Mouse (Mus musculus) kidney, embryonic 16.5 days (tissue): Measurements from ENCODE around the gene Cnksr3. TPM values are rescaled to one million over a fixed set of nuclear protein-coding genes. Genes with fewer than 3 reads are reported as not detected.

ENCODE experiments used
- ATAC-seq: fragments of 200-750 bp; cut with Nextera tagmentation; 2 replicates; pipeline ENCODE4 v1.8.0; 2017; ENCODE audit warnings: moderate TSS enrichment; ENCODE audit not compliant: low FRiP score, low TSS enrichment
- H3K27ac ChIP-seq: fragments of 300-500 bp; sonication (generic); 2 replicates; pipeline ENCODE4 v1.5.1; 2014; ENCODE audit warnings: low read length
- H3K27me3 ChIP-seq: fragments of 300-500 bp; sonication (generic); 2 replicates; pipeline ENCODE4 v1.6.1; 2014; ENCODE audit warnings: low read length, control low read depth, mixed read lengths; ENCODE audit not compliant: insufficient read depth
- H3K36me3 ChIP-seq: fragments of 300-500 bp; sonication (generic); 2 replicates; pipeline ENCODE4 v1.6.1; 2014; ENCODE audit warnings: low read length, control low read depth, mixed read lengths; ENCODE audit not compliant: insufficient read depth
- H3K4me1 ChIP-seq: fragments of 300-500 bp; sonication (generic); 2 replicates; pipeline ENCODE4 v1.6.1; 2014; ENCODE audit warnings: low read length, control low read depth, mixed read lengths; ENCODE audit not compliant: insufficient read depth
- H3K4me2 ChIP-seq: fragments of 300-500 bp; sonication (generic); replicated peaks from 2 replicates; pipeline ENCODE4 v1.6.1; 2014; ENCODE audit warnings: low read depth, low read length
- H3K4me3 ChIP-seq: fragments of 300-500 bp; sonication (generic); 2 replicates; pipeline ENCODE4 v1.5.1; 2014; ENCODE audit warnings: mild to moderate bottlenecking, low read length
- H3K9ac ChIP-seq: fragments of 300-500 bp; sonication (generic); replicated peaks from 2 replicates; pipeline ENCODE4 v1.6.1; 2014; ENCODE audit warnings: low read length
- H3K9me3 ChIP-seq: fragments of 300-500 bp; sonication (generic); 2 replicates; pipeline ENCODE4 v1.6.1; 2016; ENCODE audit warnings: low read length, control low read depth
- WGBS: fragments of 180-500 bp; shearing (Covaris S2); extraction: QIAGEN DNeasy Blood & Tissue Kit; methylation state at CpG from one replicate; pipeline ENCODE4 v1.1.7; 2014; 5-methylcytosine and 5-hydroxymethylcytosine counted together
- polyA plus RNA-seq: library from polyadenylated mRNA; unstranded; fragments of >200 nt; fragmentation: Nextera tagmentation; extraction: Ambion mirVana; gene quantifications from 2 replicates; pipeline ENCODE4 v1.2.1, GENCODE M21; 2015

Gene Cnksr3
- polyA plus RNA-seq, 1 experiment from 2014 or later, result 18.5 TPM

- no peaks in the 10 kb centered on the region for H3K9me3 ChIP-seq
- peak overlapping the region; percentile 56 for H3K9ac ChIP-seq
- 5% methylated on average over 12 of the region's 12 CpGs for WGBS
- H3K4me2 ChIP-seq, result peak overlapping the region; percentile 52
- no peaks in the 10 kb centered on the region for H3K36me3 ChIP-seq
- peaks cover 75% of the 10 kb centered on the region for H3K4me1 ChIP-seq
- peak; percentile 55 for ATAC-seq
- H3K27me3 ChIP-seq, result no peaks in the 10 kb centered on the region
- peak overlapping the region; percentile 97 for H3K27ac ChIP-seq
- H3K4me3 ChIP-seq, result peak overlapping the region; percentile 18
Observed at GRCm38 (mm10) chr10:7182555-7183170, 29.4 kb downstream of the Cnksr3 start.

- no peaks in the 10 kb centered on the region for H3K27me3 ChIP-seq
- no peak overlapping the region for H3K9ac ChIP-seq
- no peaks in the 10 kb centered on the region for H3K9me3 ChIP-seq
- H3K4me3 ChIP-seq, result no peak overlapping the region
- H3K27ac ChIP-seq, result no peak overlapping the region
- no peak for ATAC-seq
- no peak overlapping the region for H3K4me2 ChIP-seq
- 58% methylated on average over 5 of the region's 5 CpGs for WGBS
- no peaks in the 10 kb centered on the region for H3K36me3 ChIP-seq
- H3K4me1 ChIP-seq, result peaks cover 76% of the 10 kb centered on the region
Observed at GRCm38 (mm10) chr10:7180296-7180695, 31.7 kb downstream of the Cnksr3 start.

GRCm38 (mm10) chr10:7178571-7178970, 33.5 kb downstream of the Cnksr3 start:
- no peaks in the 10 kb centered on the region for H3K9me3 ChIP-seq
- WGBS, result 49% methylated on average over 10 of the region's 10 CpGs
- H3K4me3 ChIP-seq, result no peak overlapping the region
- no peak overlapping the region for H3K4me2 ChIP-seq
- H3K4me1 ChIP-seq, result peaks cover 68% of the 10 kb centered on the region
- H3K36me3 ChIP-seq, result no peaks in the 10 kb centered on the region
- no peak overlapping the region for H3K9ac ChIP-seq
- H3K27ac ChIP-seq, result no peak overlapping the region
- ATAC-seq, result no peak
- H3K27me3 ChIP-seq, result no peaks in the 10 kb centered on the region

- H3K4me2 ChIP-seq, result no peak overlapping the region
- no peaks in the 10 kb centered on the region for H3K36me3 ChIP-seq
- no peaks in the 10 kb centered on the region for H3K9me3 ChIP-seq
- 67% methylated on average over 8 of the region's 8 CpGs for WGBS
- H3K27me3 ChIP-seq, result no peaks in the 10 kb centered on the region
- ATAC-seq, result no peak
- H3K9ac ChIP-seq, result no peak overlapping the region
- peaks cover 53% of the 10 kb centered on the region for H3K4me1 ChIP-seq
- H3K27ac ChIP-seq, result no peak overlapping the region
- H3K4me3 ChIP-seq, result no peak overlapping the region
Observed at GRCm38 (mm10) chr10:7176205-7176910, 35.7 kb downstream of the Cnksr3 start.

- no peak overlapping the region for H3K4me3 ChIP-seq
- H3K27ac ChIP-seq, result no peak overlapping the region
- H3K4me1 ChIP-seq, result peaks cover 34% of the 10 kb centered on the region
- whole genome bisulfite sequencing, result 26% methylated on average over 2 of the region's 2 CpGs
- H3K9ac ChIP-seq, result no peak overlapping the region
- no peak overlapping the region for H3K4me2 ChIP-seq
- H3K27me3 ChIP-seq, result no peaks in the 10 kb centered on the region
- no peaks in the 10 kb centered on the region for H3K36me3 ChIP-seq
- ATAC-seq, result no peak
- no peaks in the 10 kb centered on the region for H3K9me3 ChIP-seq
Observed at GRCm38 (mm10) chr10:7174480-7174879, 37.6 kb downstream of the Cnksr3 start.

GRCm38 (mm10) chr10:7173098-7173497, 38.9 kb downstream of the Cnksr3 start:
- no peak for ATAC-seq
- Histone ChIP-seq H3K9me3 (no peaks in the 10 kb centered on the region), H3K27ac (no peak overlapping the region), H3K4me3 (no peak overlapping the region), H3K4me1 (peaks cover 20% of the 10 kb centered on the region), H3K36me3 (no peaks in the 10 kb centered on the region), H3K27me3 (no peaks in the 10 kb centered on the region), H3K4me2 (no peak overlapping the region), H3K9ac (no peak overlapping the region)
- 77% methylated on average over 1 of the region's 1 CpGs for WGBS

GRCm38 (mm10) chr10:7170434-7170833, 41.6 kb downstream of the Cnksr3 start:
- H3K9ac ChIP-seq, result no peak overlapping the region
- no peak overlapping the region for H3K4me3 ChIP-seq
- no peak for ATAC-seq
- no peak overlapping the region for H3K27ac ChIP-seq
- H3K4me2 ChIP-seq, result no peak overlapping the region
- H3K36me3 ChIP-seq, result no peaks in the 10 kb centered on the region
- 0 out of 2 replicates have a peak, but pooled peaks cover 7% of the 10 kb centered on the region for H3K4me1 ChIP-seq
- no peaks in the 10 kb centered on the region for H3K27me3 ChIP-seq
- 89% methylated on average over 3 of the region's 3 CpGs for WGBS
- no peaks in the 10 kb centered on the region for H3K9me3 ChIP-seq

- H3K4me3 ChIP-seq, result no peak overlapping the region
- no peak overlapping the region for H3K4me2 ChIP-seq
- 67% methylated on average over 12 of the region's 12 CpGs for WGBS
- no peak overlapping the region for H3K9ac ChIP-seq
- H3K9me3 ChIP-seq, result no peaks in the 10 kb centered on the region
- peaks cover 36% of the 10 kb centered on the region for H3K4me1 ChIP-seq
- H3K27ac ChIP-seq, result no peak overlapping the region
- H3K27me3 ChIP-seq, result no peaks in the 10 kb centered on the region
- no peak for ATAC-seq
- peaks cover 6% of the 10 kb centered on the region; the same call in 1 of the 2 replicates for H3K36me3 ChIP-seq
Observed at GRCm38 (mm10) chr10:7163031-7163430, 49.0 kb downstream of the Cnksr3 start.

GRCm38 (mm10) chr10:7159061-7159511, 53.0 kb downstream of the Cnksr3 start:
- Histone ChIP-seq H3K9ac (no peak overlapping the region), H3K4me3 (peak overlapping the region; percentile 3), H3K4me2 (peak overlapping the region; percentile 41), H3K27ac (peak overlapping the region; percentile 94), H3K4me1 (peaks cover 45% of the 10 kb centered on the region), H3K9me3 (no peaks in the 10 kb centered on the region), H3K27me3 (no peaks in the 10 kb centered on the region), H3K36me3 (peaks cover 7% of the 10 kb centered on the region; the same call in 1 of the 2 replicates)
- ATAC-seq, result peak; percentile 64
- 14% methylated on average over 7 of the region's 7 CpGs for WGBS
